Mouse (Mus musculus) cortical plate, adult 2 months (tissue): ENCODE measurements around the gene Slc39a11. TPM values are rescaled to one million over a fixed set of nuclear protein-coding genes. Genes with fewer than 3 reads are reported as not detected.

Experiments used
- H3K27ac ChIP-seq: fragments of 200-500 bp; 2 replicates; pipeline ENCODE4 v1.5.1; 2012; ENCODE audit warnings: low read length, control low read depth, inconsistent platforms; ENCODE audit not compliant: insufficient read depth
- H3K4me1 ChIP-seq: fragments of 200-500 bp; 2 replicates; pipeline ENCODE4 v1.6.1; 2011; ENCODE audit warnings: low read length; ENCODE audit not compliant: control insufficient read depth, insufficient read depth
- H3K4me3 ChIP-seq: fragments of 200-500 bp; 2 replicates; pipeline ENCODE4 v1.5.1; 2011; ENCODE audit warnings: mild to moderate bottlenecking, low read length, control low read depth; ENCODE audit not compliant: insufficient read depth
- CTCF ChIP-seq: fragments of 200-500 bp; IDR thresholded peaks from 2 replicates; pipeline ENCODE4 v1.5.1; 2011; ENCODE audit warnings: mild to moderate bottlenecking, control low read depth, low read length; ENCODE audit not compliant: insufficient read depth; ENCODE audit errors: extremely low read depth
- POLR2A ChIP-seq: fragments of 200-500 bp; IDR thresholded peaks from 2 replicates; pipeline ENCODE4 v1.6.1; 2011; ENCODE audit warnings: mild to moderate bottlenecking, low read length, control low read depth; ENCODE audit not compliant: insufficient read depth; ENCODE audit errors: extremely low read depth
- polyA plus RNA-seq: library from polyadenylated mRNA; depleted of rRNA; stranded (reverse); fragments of >200 nt; gene quantifications from 2 replicates; pipeline ENCODE4 v1.2.3, GENCODE M21; 2012

Gene Slc39a11
- polyA plus RNA-seq, 1 experiment, result 11.4 TPM

DNA sequence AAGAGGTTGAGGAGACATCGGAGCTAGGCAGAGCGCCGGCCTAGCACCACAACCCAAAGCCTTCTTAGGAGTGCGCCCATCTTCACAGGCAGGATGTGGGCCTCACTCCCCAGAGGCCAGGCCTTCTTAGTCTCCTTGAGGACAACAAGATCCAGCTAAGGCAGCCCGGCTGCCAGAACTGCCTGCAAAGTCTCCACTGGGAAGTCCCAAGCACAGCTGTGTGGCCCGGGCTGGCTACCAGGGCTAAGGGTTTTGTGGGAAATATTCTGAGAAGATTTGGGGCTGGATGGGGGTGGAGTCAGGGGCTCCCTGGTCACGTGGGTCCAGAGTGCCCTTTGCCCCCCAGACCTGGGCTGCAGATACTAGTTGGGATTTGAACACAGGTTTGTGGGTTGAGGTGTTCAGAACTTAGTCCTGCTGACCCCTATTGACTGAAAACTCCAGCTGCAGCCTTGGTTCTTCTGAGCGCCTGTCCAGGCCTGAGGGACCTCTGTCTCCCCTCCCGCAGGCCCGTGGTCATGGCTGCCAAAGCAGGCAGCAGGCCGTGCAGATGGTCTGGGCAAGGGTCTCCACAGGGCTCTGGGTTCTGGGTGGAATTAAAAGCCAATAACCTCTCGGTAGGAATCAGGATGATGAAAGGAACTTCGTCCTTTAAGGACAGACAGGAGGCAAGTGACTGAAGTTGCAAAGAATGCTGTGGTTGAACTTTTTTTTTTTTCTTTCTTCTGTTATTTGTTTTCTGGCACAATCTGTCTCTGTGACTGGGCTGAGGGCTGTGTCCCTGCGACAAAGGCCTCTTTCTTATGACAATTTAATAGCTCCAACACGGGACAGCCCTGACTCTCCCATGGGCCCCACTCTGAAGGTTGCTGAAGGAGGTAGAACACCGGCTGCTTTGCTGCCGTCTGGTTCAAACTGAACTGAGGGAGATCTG is 357.8 kb downstream of the Slc39a11 start:
- H3K4me3 ChIP-seq, result no peak overlapping the region
- no peak overlapping the region for H3K27ac ChIP-seq
- no peak for TF ChIP-seq CTCF
- H3K4me1 ChIP-seq, result no peaks in the 10 kb centered on the region

DNA sequence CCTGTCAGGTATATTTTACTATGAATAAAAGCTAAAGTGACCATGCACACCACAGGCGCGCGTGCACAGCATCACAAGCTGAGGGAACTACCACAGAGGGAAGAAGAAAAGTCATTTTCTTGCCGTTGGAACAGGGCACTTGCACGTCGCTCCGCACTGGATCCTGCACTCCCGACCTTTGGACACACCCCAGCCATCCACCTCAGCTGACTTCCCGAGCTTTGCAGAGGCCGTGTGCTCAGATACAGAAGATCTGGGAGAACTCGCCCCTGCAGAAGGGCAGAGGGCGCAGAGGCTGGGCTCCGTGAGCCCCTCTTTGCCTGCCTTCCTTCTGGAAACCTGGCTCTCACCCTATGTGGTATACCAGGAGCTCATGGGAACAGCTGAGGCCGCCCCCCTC is 359.0 kb downstream of the Slc39a11 start:
- H3K4me1 ChIP-seq, result no peaks in the 10 kb centered on the region
- no peak overlapping the region for H3K4me3 ChIP-seq
- no peak for TF ChIP-seq CTCF
- no peak for TF ChIP-seq POLR2A
- no peak overlapping the region for H3K27ac ChIP-seq

DNA sequence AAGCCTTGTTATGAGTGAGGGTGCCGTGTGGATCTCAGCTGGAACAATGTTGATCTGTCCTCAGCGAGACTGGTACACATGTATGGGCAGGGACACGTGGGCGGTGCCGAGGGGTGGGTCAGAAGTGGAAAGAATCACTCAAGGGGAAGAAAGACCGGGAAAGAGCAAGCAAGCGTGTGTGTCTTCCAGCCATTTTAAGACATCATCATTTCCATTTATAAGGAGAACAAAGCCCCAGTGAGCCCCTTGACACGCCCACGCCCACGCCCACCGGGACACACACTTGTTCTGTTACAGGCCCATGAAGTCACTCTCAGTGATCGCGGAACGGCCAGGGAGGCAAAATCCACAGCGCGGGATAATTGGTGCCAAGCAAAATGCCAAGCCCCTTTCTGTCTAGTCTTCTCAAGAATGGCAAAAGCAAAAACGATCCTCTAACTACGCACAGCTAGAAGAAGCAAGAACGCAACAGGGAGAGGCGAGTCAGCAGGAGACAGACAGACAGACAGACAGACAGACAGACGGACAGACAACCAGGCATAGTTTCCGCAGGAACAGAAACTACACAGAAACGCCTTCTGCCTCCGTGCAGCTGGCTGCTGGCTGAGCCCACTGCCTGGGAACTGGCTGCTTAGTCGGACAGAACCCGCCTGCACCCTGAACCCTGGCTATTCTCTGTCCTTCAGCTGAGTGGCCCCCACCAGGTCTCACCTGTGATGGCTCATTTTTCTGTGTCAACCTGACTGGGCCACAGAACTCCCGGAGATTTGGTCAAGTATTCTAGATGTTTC is 364.7 kb downstream of the Slc39a11 start:
- Histone ChIP-seq H3K27ac (no peak overlapping the region), H3K4me1 (no peaks in the 10 kb centered on the region), H3K4me3 (no peak overlapping the region)
- no peak for TF ChIP-seq POLR2A
- no peak for TF ChIP-seq CTCF

- no peak overlapping the region for H3K27ac ChIP-seq
- no peak overlapping the region for H3K4me3 ChIP-seq
- TF ChIP-seq CTCF (no peak), POLR2A (no peak)
- H3K4me1 ChIP-seq, result no peaks in the 10 kb centered on the region
Measured at GRCm38 (mm10) chr11:113283376-113283811, 366.5 kb downstream of the Slc39a11 start.

GRCm38 (mm10) chr11:113278238-113278637 is 371.6 kb downstream of the Slc39a11 start:
- Histone ChIP-seq H3K4me1 (no peaks in the 10 kb centered on the region), H3K4me3 (no peak overlapping the region), H3K27ac (no peak overlapping the region)
- TF ChIP-seq CTCF (no peak), POLR2A (no peak)

- Histone ChIP-seq H3K4me1 (no peaks in the 10 kb centered on the region), H3K27ac (no peak overlapping the region), H3K4me3 (no peak overlapping the region)
- no peak for TF ChIP-seq POLR2A
- no peak for TF ChIP-seq CTCF
Measured at GRCm38 (mm10) chr11:113277034-113277612, 372.8 kb downstream of the Slc39a11 start.

GRCm38 (mm10) chr11:113276518-113276917 is 373.4 kb downstream of the Slc39a11 start:
- TF ChIP-seq POLR2A, result no peak
- no peak for TF ChIP-seq CTCF
- Histone ChIP-seq H3K4me3 (no peak overlapping the region), H3K4me1 (no peaks in the 10 kb centered on the region), H3K27ac (no peak overlapping the region)

GRCm38 (mm10) chr11:113274037-113274436 is 375.8 kb downstream of the Slc39a11 start:
- no peaks in the 10 kb centered on the region for H3K4me1 ChIP-seq
- H3K27ac ChIP-seq, result no peak overlapping the region
- H3K4me3 ChIP-seq, result no peak overlapping the region
- TF ChIP-seq POLR2A (no peak), CTCF (no peak)

- Histone ChIP-seq H3K27ac (no peak overlapping the region), H3K4me1 (peaks cover 2% of the 10 kb centered on the region; the same call in 1 of the 2 replicates), H3K4me3 (no peak overlapping the region)
- no peak for TF ChIP-seq CTCF
- no peak for TF ChIP-seq POLR2A
Measured at GRCm38 (mm10) chr11:113271857-113272256, 378.0 kb downstream of the Slc39a11 start.

DNA sequence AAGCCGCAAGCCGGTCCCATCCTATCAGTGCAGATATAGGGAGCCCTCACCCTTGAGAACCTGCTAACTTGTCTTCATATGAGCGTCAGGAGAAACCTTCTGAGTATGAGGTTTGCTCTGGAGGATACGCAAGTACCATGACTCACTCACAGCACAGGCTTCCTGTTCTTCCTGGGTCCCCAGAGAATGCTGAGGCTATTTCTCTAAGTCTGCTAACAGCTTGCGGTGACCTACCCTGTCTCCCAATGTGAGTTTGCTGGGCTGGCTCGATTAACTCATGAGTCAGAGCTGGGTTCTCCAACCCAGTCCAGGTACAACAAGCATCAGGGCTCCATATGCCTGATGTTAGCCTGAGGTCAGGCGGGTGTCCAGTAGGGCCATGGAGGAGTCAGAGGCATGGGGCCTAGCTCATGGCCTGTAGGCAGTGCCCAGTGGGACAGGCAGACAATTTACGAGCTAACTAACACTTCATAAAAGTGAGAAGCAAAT is 381.0 kb downstream of the Slc39a11 start:
- Histone ChIP-seq H3K27ac (no peak overlapping the region), H3K4me1 (peaks cover 2% of the 10 kb centered on the region; the same call in 1 of the 2 replicates), H3K4me3 (no peak overlapping the region)
- TF ChIP-seq CTCF (no peak), POLR2A (no peak)
